In the genomic region with DNA sequence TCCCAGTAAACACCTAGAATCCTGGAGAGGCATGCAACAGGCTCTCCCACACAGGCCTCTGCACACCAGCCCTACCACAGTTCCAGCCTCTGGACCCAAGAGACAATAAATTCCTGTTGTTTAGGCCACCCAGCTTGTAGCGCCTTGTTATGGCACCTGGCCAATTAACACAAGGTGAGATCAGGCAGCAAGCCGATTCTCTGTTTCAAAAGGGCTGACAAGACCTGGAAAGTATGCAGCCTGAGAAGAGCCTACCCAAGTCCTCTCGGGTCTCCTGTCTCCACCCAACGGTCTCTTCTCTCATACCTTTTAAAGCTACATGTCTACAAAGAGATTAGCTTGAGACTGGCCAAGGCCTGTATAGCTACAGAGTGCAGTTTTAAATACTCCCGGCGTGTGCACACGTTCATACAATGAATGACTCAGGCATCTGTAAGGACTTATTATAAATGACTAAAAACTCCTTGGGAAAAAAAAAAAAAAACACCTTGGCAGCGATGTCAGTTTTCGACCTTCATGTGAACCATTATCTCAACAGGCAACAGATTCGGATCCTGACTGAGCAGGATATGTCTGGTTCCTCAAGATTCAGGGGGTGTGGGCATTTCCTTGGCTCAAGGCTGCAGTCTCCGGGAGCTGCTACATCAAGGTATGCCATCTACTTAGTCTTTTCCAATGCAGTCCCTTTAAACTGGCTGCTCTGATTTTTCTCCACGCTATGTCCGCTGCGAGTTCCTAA, we compare ENCODE assay signal across 8 mouse cellular contexts. TPM values are rescaled to one million over a fixed set of nuclear protein-coding genes. Genes with fewer than 3 reads are reported as not detected.
A peak's percentile ranks its signal among the peaks of the same experiment; 100 is the strongest.
DNase-seq lines count a peak whose midpoint lies in the region; ATAC-seq and TF ChIP-seq lines count a peak whose summit lies in the region.
"Had no signal": no experiment of that assay in that cellular context is flagged by ENCODE, and none has a peak within 500 bp of the region (broad histone marks: within the 10 kb centered on the region; RNA-seq: fewer than 3 reads in every experiment).

No protein-coding gene starts in this region.

- intact Hi-C loops in left cerebral cortex, postnatal 25 days (cut with DNase I): no loop called here

- WGBS in embryonic facial prominence, embryonic 15.5 days: 61% methylated on average over 14 of the region's 14 CpGs
- WGBS in forebrain, embryonic 16.5 days: 78% methylated on average over 14 of the region's 14 CpGs

- no peak for TF ChIP-seq POLR2A in testis, adult 2 months (IDR thresholded peaks at IDR 0.05; ENCODE audit: control insufficient read depth, low read depth, low read length)

- peak overlapping the region; percentile 63 for H3K27ac ChIP-seq in testis, adult 2 months (ENCODE audit: control insufficient read depth, insufficient read depth, low read depth, low read length)
- H3K27ac ChIP-seq in embryonic facial prominence, embryonic 15.5 days (replicated peaks): peak overlapping the region; percentile 44
- no peak overlapping the region for H3K27ac ChIP-seq in forebrain, embryonic 16.5 days (ENCODE audit: low read length)

- H3K4me2 ChIP-seq in embryonic facial prominence, embryonic 15.5 days (replicated peaks): no peak overlapping the region
- no peak overlapping the region for H3K4me2 ChIP-seq in forebrain, embryonic 16.5 days (ENCODE audit: low read length)

- H3K27me3 ChIP-seq in testis, adult 2 months (ENCODE audit: control insufficient read depth, insufficient read depth, low read length): no peaks in the 10 kb centered on the region
- H3K27me3 ChIP-seq in embryonic facial prominence, embryonic 15.5 days: no peaks in the 10 kb centered on the region
- no peaks in the 10 kb centered on the region for H3K27me3 ChIP-seq in forebrain, embryonic 16.5 days (replicated peaks; ENCODE audit: control insufficient read depth, insufficient read depth, low read length)

- no peak for DNase-seq in testis, postnatal 14 days (ENCODE audit: low spot score)
- DNase-seq in kidney, postnatal 10 days: peak; percentile 41
- no peak for DNase-seq in left cerebral cortex, postnatal 25 days (ENCODE audit: low spot score in 2 of 2)
- DNase-seq in left cerebral cortex, adult 18-20 months (ENCODE audit: low spot score in 2 of 2): no peak
- DNase-seq: layer of hippocampus, postnatal 36 days had no signal

- TF ChIP-seq CTCF in testis, adult 2 months (IDR thresholded peaks at IDR 0.05; ENCODE audit: control insufficient read depth, insufficient read depth, insufficient replicate concordance, low read depth, low read length): no peak

- H3K9me3 ChIP-seq in embryonic facial prominence, embryonic 15.5 days (replicated peaks): no peaks in the 10 kb centered on the region
- no peaks in the 10 kb centered on the region for H3K9me3 ChIP-seq in forebrain, embryonic 16.5 days (ENCODE audit: control insufficient read depth, low read length)

- no peak overlapping the region for H3K4me3 ChIP-seq in testis, adult 2 months (ENCODE audit: control insufficient read depth, low read depth, low read length)
- H3K4me3 ChIP-seq in embryonic facial prominence, embryonic 15.5 days (replicated peaks): no peak overlapping the region
- no peak overlapping the region for H3K4me3 ChIP-seq in forebrain, embryonic 16.5 days (replicated peaks; ENCODE audit: low read length)

- no peak overlapping the region for H3K9ac ChIP-seq in embryonic facial prominence, embryonic 15.5 days
- H3K9ac ChIP-seq in forebrain, embryonic 16.5 days (replicated peaks; ENCODE audit: low read depth, low read length): no peak overlapping the region

- no peaks in the 10 kb centered on the region; the same call in 1 of the 2 replicates for H3K36me3 ChIP-seq in testis, adult 2 months (ENCODE audit: control insufficient read depth, insufficient read depth, low read length)
- H3K36me3 ChIP-seq in embryonic facial prominence, embryonic 15.5 days: peaks cover 8% of the 10 kb centered on the region; the same call in 1 of the 2 replicates
- no peaks in the 10 kb centered on the region; the same call in 1 of the 2 replicates for H3K36me3 ChIP-seq in forebrain, embryonic 16.5 days (ENCODE audit: control insufficient read depth, insufficient read depth)

- 0 out of 2 replicates have a peak, but pooled peaks have one; percentile 44 for ATAC-seq in embryonic facial prominence, embryonic 15.5 days (ENCODE audit: insufficient number of reproducible peaks, low FRiP score, low TSS enrichment, low read depth)
- ATAC-seq in forebrain, embryonic 16.5 days: no peak

- peaks cover 11% of the 10 kb centered on the region for H3K4me1 ChIP-seq in testis, adult 2 months (ENCODE audit: control insufficient read depth, insufficient read depth, low read length)
- H3K4me1 ChIP-seq in embryonic facial prominence, embryonic 15.5 days: peaks cover 58% of the 10 kb centered on the region
- H3K4me1 ChIP-seq in forebrain, embryonic 16.5 days (replicated peaks; ENCODE audit: control insufficient read depth, insufficient read depth, low read length): peaks cover 17% of the 10 kb centered on the region

RNA-seq across cellular contexts. Expression of gene Rai14, which starts 28.6 kb away (rescaled TPM):
- 66.8 and 80.0 TPM in 2 replicates for polyA plus RNA-seq in testis, adult 2 months (2012; rRNA removed)
- polyA plus RNA-seq in embryonic facial prominence, embryonic 15.5 days (2015; fragmentation: Nextera tagmentation; extraction: Ambion mirVana): 54.7 and 59.5 TPM in 2 replicates
- total RNA-seq in left cerebral cortex, postnatal 25 days (2021): 1 to 10 TPM; 7.5 to 8.9 TPM
- 33.3 and 40.0 TPM in 2 replicates for polyA plus RNA-seq in forebrain, embryonic 16.5 days (2015; fragmentation: Nextera tagmentation; extraction: Ambion mirVana)
- 10 to 100 TPM in 1 of 2 experiments, 1 to 10 TPM in 1; 7.3 to 11.1 TPM for total RNA-seq in left cerebral cortex, adult 18-20 months (2021)
